ENCODE assay signal across 8 mouse cellular contexts in the genomic region with DNA sequence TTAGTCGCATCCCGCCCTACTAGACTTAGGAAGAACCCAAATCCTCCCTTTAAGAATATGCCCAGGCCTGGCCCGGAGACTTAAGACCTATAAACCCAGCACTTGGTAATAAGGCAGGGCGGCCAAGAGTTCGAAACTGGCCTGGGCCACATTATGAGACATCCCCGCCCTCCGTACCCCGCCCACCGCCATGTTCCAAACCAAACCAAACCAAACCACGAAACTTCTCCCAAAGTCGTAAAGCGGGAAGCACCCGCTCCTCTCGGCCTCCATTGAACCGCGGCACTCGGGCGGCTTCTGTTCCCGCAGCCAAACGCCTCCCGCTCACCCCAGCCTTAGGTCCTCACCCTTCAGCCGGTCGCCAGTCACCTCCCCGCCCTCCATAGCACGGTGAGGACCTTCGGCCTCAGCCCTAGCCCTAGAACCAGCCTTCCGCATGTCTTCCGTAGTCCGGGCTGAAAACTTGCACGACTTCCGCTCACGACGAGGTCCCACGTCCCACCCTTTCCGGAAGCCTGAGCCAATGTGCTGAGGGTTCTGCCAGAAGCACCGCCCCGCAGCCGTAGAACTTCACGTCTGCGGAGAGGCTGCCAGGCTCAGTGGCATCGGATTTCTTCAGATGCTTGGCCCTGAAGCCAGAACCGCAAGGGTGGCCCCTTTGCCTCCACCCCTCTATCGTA. TPM values are rescaled to one million over a fixed set of nuclear protein-coding genes. Genes with fewer than 3 reads are reported as not detected.
DNase-seq lines count a peak whose midpoint lies in the region; ATAC-seq and TF ChIP-seq lines count a peak whose summit lies in the region.

A gene (minus strand): TSS at position 503 of the 680 bp plus-strand sequence.

- peak within 1 kb of the TSS; percentile 85 for H3K4me2 ChIP-seq in forebrain, postnatal 0 days (ENCODE audit: low read depth)
- H3K4me2 ChIP-seq in lung, embryonic 15.5 days = peak within 1 kb of the TSS; percentile 76

- H3K79me2 ChIP-seq in MEL (ENCODE audit: control insufficient read depth, insufficient read depth, low read length, poor library complexity) = peaks cover 24% of the 10 kb centered on the region

- H3K9ac ChIP-seq in MEL (ENCODE audit: control insufficient read depth, low read depth, low read length, poor library complexity, severe bottlenecking) = peak within 1 kb of the TSS; percentile 88
- H3K9ac ChIP-seq in forebrain, postnatal 0 days = peak within 1 kb of the TSS; percentile 59
- H3K9ac ChIP-seq in lung, embryonic 15.5 days = peak within 1 kb of the TSS; percentile 75

- no peak for TF ChIP-seq CTCF in MEL (IDR thresholded peaks at IDR 0.05 in 2 of 3, conservative IDR thresholded peaks at IDR 0.05 in 1 of 3; ENCODE audit: control insufficient read depth in 1 of 3, insufficient read depth in 1 of 3, low read depth in 2 of 3, low read length in 3 of 3, poor library complexity in 1 of 3, severe bottlenecking in 1 of 3)
- TF ChIP-seq CTCF in cerebellum, adult 2 months (IDR thresholded peaks at IDR 0.05; ENCODE audit: borderline replicate concordance, insufficient read depth, low read depth, low read length) = no peak
- no peak for TF ChIP-seq CTCF in forebrain, postnatal 0 days (IDR thresholded peaks at IDR 0.05; ENCODE audit: low read depth)

- H3K27me3 ChIP-seq in MEL (ENCODE audit: control insufficient read depth in 1 of 2, insufficient read depth in 2 of 2, low read length in 2 of 2) = no peaks in the 10 kb centered on the region
- H3K27me3 ChIP-seq in cerebellum, adult 2 months (ENCODE audit: control insufficient read depth, insufficient read depth, low read length) = no peaks in the 10 kb centered on the region
- H3K27me3 ChIP-seq in forebrain, postnatal 0 days (ENCODE audit: insufficient read depth, low read length) = no peaks in the 10 kb centered on the region
- no peaks in the 10 kb centered on the region for H3K27me3 ChIP-seq in lung, embryonic 15.5 days

- TF ChIP-seq POLR2A in MEL (IDR thresholded peaks at IDR 0.05; ENCODE audit: control insufficient read depth in 1 of 2, insufficient read depth in 1 of 2, low read depth in 1 of 2, low read length in 2 of 2, poor library complexity in 1 of 2) = peak; percentile 91 to 94
- TF ChIP-seq POLR2A in cerebellum, adult 2 months (IDR thresholded peaks at IDR 0.05; ENCODE audit: borderline replicate concordance, insufficient read depth, low read length) = peak; percentile 65; the same call in 1 of the 2 replicates

- under 1% methylated on average over 43 of the region's 43 CpGs for whole genome bisulfite sequencing in cerebellum, adult 2 months
- 2% methylated on average over 43 of the region's 43 CpGs for WGBS in forebrain, postnatal 0 days
- WGBS in lung, embryonic 15.5 days = under 1% methylated on average over 43 of the region's 43 CpGs

- H3K4me1 ChIP-seq in MEL (ENCODE audit: control insufficient read depth in 1 of 2, insufficient read depth in 2 of 2, low read length in 2 of 2) = peaks cover 0 to 14% of the 10 kb centered on the region in 2 experiments; a peak in 3 of 4 replicates
- H3K4me1 ChIP-seq in cerebellum, adult 2 months (ENCODE audit: control insufficient read depth, insufficient read depth, low read length) = peaks cover 15% of the 10 kb centered on the region
- H3K4me1 ChIP-seq in forebrain, postnatal 0 days (ENCODE audit: insufficient read depth) = peaks cover 6% of the 10 kb centered on the region
- H3K4me1 ChIP-seq in lung, embryonic 15.5 days = peaks cover 32% of the 10 kb centered on the region

- ATAC-seq in forebrain, postnatal 0 days = peak; percentile 98
- ATAC-seq in lung, embryonic 15.5 days (ENCODE audit: borderline replicate concordance, extremely low read depth, low FRiP score, low TSS enrichment) = peak; percentile 94

- no peak for TF ChIP-seq EP300 in MEL (IDR thresholded peaks at IDR 0.05; ENCODE audit: low read depth in 1 of 2, low read length in 2 of 2)

- no peaks in the 10 kb centered on the region for H3K9me3 ChIP-seq in MEL (replicated peaks; ENCODE audit: insufficient read depth, low read length)
- H3K9me3 ChIP-seq in forebrain, postnatal 0 days (ENCODE audit: low read length) = no peaks in the 10 kb centered on the region
- H3K9me3 ChIP-seq in lung, embryonic 15.5 days = no peaks in the 10 kb centered on the region

- H3K27ac ChIP-seq in MEL (ENCODE audit: control insufficient read depth, low read depth, low read length) = peak within 1 kb of the TSS; percentile 81
- H3K27ac ChIP-seq in cerebellum, adult 2 months (ENCODE audit: insufficient read depth, low read length) = no peak within 1 kb of the TSS
- H3K27ac ChIP-seq in forebrain, postnatal 0 days (ENCODE audit: low read depth, low read length) = peak within 1 kb of the TSS; percentile 69
- peak within 1 kb of the TSS; percentile 79 for H3K27ac ChIP-seq in lung, embryonic 15.5 days

- peak; percentile 97 for DNase-seq in MEL (ENCODE audit: low read depth, low spot score)
- DNase-seq in cerebellum, adult 2 months = peak; percentile 89
- peak; percentile 96 for DNase-seq in forebrain, postnatal 0 days
- DNase-seq in heart, postnatal 4 days = peak; percentile 93
- DNase-seq in layer of hippocampus, adult 8-10 months (ENCODE audit: low spot score in 2 of 2) = peak; percentile 83 to 89
- peak; percentile 85 for DNase-seq in ovary, adult 18-20 months (ENCODE audit: low spot score)
- peak; percentile 92 for DNase-seq in thymus, postnatal 0 days (ENCODE audit: low spot score)

- TF ChIP-seq RAD21 in MEL (IDR thresholded peaks at IDR 0.05; ENCODE audit: low read depth, low read length) = no peak

- H3K4me3 ChIP-seq in MEL (ENCODE audit: control insufficient read depth in 1 of 2, insufficient read depth in 1 of 2, low read depth in 2 of 2, low read length in 2 of 2) = peak within 1 kb of the TSS; percentile 82 to 89
- peak within 1 kb of the TSS; percentile 94 for H3K4me3 ChIP-seq in cerebellum, adult 2 months (replicated peaks; ENCODE audit: insufficient read depth, low read depth, low read length)
- peak within 1 kb of the TSS; percentile 76 for H3K4me3 ChIP-seq in forebrain, postnatal 0 days (ENCODE audit: low read depth, low read length)
- peak within 1 kb of the TSS; percentile 76 for H3K4me3 ChIP-seq in lung, embryonic 15.5 days

- H3K36me3 ChIP-seq in MEL (ENCODE audit: control insufficient read depth in 1 of 2, insufficient read depth in 2 of 2, low read length in 2 of 2) = peaks cover 0 to 13% of the 10 kb centered on the region in 2 experiments; a peak in 2 of 4 replicates
- peaks cover 56% of the 10 kb centered on the region for H3K36me3 ChIP-seq in forebrain, postnatal 0 days (ENCODE audit: insufficient read depth)
- peaks cover 52% of the 10 kb centered on the region for H3K36me3 ChIP-seq in lung, embryonic 15.5 days

TF ChIP-seq in MEL, 35 proteins besides CTCF, POLR2A, EP300 and RAD21 (continues in another document):
- TF ChIP-seq JUND (IDR thresholded peaks at IDR 0.05; ENCODE audit: low read depth, low read length) = no peak
- TF ChIP-seq TBP (IDR thresholded peaks at IDR 0.05; ENCODE audit: low read depth, low read length) = peak; percentile 68
- peak; percentile 100 for TF ChIP-seq POLR2AphosphoS2 (IDR thresholded peaks at IDR 0.05; ENCODE audit: low read length)
- TF ChIP-seq GABPA (IDR thresholded peaks at IDR 0.05; ENCODE audit: low read depth, low read length) = no peak
- no peak for TF ChIP-seq MEF2A (IDR thresholded peaks at IDR 0.05; ENCODE audit: extremely low read depth, insufficient replicate concordance, low read depth, low read length, poor library complexity, severe bottlenecking)
- 0 out of 2 replicates have a peak, but pooled peaks have one; percentile 37 for TF ChIP-seq NRF1 (IDR thresholded peaks at IDR 0.05; ENCODE audit: insufficient read depth, low read depth, low read length, poor library complexity, severe bottlenecking)
- TF ChIP-seq USF2 (IDR thresholded peaks at IDR 0.05; ENCODE audit: borderline replicate concordance in 1 of 2, insufficient read depth in 1 of 2, low read depth in 1 of 2, low read length in 2 of 2) = no peak
- no peak for TF ChIP-seq ZC3H11A (IDR thresholded peaks at IDR 0.05; ENCODE audit: low read depth, low read length)
- TF ChIP-seq RCOR1 (IDR thresholded peaks at IDR 0.05; ENCODE audit: low read depth, low read length) = peak; percentile 45; the same call in 1 of the 2 replicates
- TF ChIP-seq ZMIZ1 (IDR thresholded peaks at IDR 0.05; ENCODE audit: low read depth, low read length) = peak; percentile 97
- TF ChIP-seq POLR2AphosphoS5 (IDR thresholded peaks at IDR 0.05; ENCODE audit: borderline replicate concordance, low read depth, low read length) = peak; percentile 70; the same call in 1 of the 2 replicates
- TF ChIP-seq MXI1 (IDR thresholded peaks at IDR 0.05; ENCODE audit: low read depth, low read length) = peak; percentile 93
- TF ChIP-seq MAZ (IDR thresholded peaks at IDR 0.05; ENCODE audit: low read depth, low read length) = no peak
- no peak for TF ChIP-seq E2F4 (IDR thresholded peaks at IDR 0.05; ENCODE audit: borderline replicate concordance, low read depth, low read length)
- TF ChIP-seq SIN3A (IDR thresholded peaks at IDR 0.05; ENCODE audit: low read length) = peak; percentile 97
- peak; percentile 60; the same call in 1 of the 2 replicates for TF ChIP-seq CHD2 (IDR thresholded peaks at IDR 0.05; ENCODE audit: low read length)
- peak; percentile 86 for TF ChIP-seq MAX (IDR thresholded peaks at IDR 0.05; ENCODE audit: low read length)
- TF ChIP-seq MYB (IDR thresholded peaks at IDR 0.05; ENCODE audit: low read depth, low read length) = no peak
- TF ChIP-seq ZKSCAN1 (IDR thresholded peaks at IDR 0.05; ENCODE audit: low read depth, low read length) = peak; percentile 60
- peak; percentile 91 for TF ChIP-seq HCFC1 (IDR thresholded peaks at IDR 0.05; ENCODE audit: low read depth, low read length)
- TF ChIP-seq SMC3 (IDR thresholded peaks at IDR 0.05; ENCODE audit: low read depth, low read length) = no peak; the same call in 1 of the 2 replicates
- 0 out of 2 replicates have a peak, but pooled peaks have one; percentile 15 for TF ChIP-seq USF1 (IDR thresholded peaks at IDR 0.05; ENCODE audit: low read depth, low read length)

RNA-seq across cellular contexts. Expression of the gene that starts here (rescaled TPM):
- total RNA-seq in MEL (2012; rRNA removed) = 43.6 and 55.3 TPM in 2 replicates
- 10 to 100 TPM in 1 of 2 experiments, not detected in 1; 51.2 TPM for polyA plus RNA-seq in MEL (2012; ENCODE audit: insufficient read depth in 1 of 2, insufficient read length in 2 of 2, low read depth in 1 of 2, low replicate concordance in 2 of 2, missing spikeins in 1 of 2)
- 32.3 and 33.0 TPM in 2 replicates for polyA plus RNA-seq in cerebellum, adult 2 months (2012; rRNA removed)
- 29.7 and 31.1 TPM in 2 replicates for total RNA-seq in forebrain, postnatal 0 days (2014; rRNA removed)
- 39.4 and 52.1 TPM in 2 replicates for polyA plus RNA-seq in forebrain, postnatal 0 days (2015; fragmentation: Nextera tagmentation; extraction: Ambion mirVana)
- 10 to 100 TPM; 16.7 TPM for total RNA-seq in heart, postnatal 4 days (2021)
- total RNA-seq in layer of hippocampus, adult 8-10 months (2022) = 10 to 100 TPM; 12.1 to 20.5 (median 17.0) TPM
- 55.1 and 56.2 TPM in 2 replicates for polyA plus RNA-seq in lung, embryonic 15.5 days (2015; fragmentation: Nextera tagmentation; extraction: Ambion mirVana)
- polyA plus RNA-seq in thymus, postnatal 0 days (2015; fragmentation: Nextera tagmentation; extraction: Ambion mirVana) = 53.2 and 68.6 TPM in 2 replicates
